In genomic region chr16:13986197-13986573, GRCm38 (mm10) we compare ENCODE assay signal across 10 mouse cellular contexts. TPM values are rescaled to one million over a fixed set of nuclear protein-coding genes. Genes with fewer than 3 reads are reported as not detected.
A peak's percentile ranks its signal among the peaks of the same experiment; 100 is the strongest.
DNase-seq lines count a peak whose midpoint lies in the region; ATAC-seq lines count a peak whose summit lies in the region.
"Had no signal": no experiment of that assay in that cellular context is flagged by ENCODE, and none has a peak within 500 bp of the region (broad histone marks: within the 10 kb centered on the region; RNA-seq: fewer than 3 reads in every experiment).

No protein-coding gene starts in this region.

- no peak overlapping the region for H3K27ac ChIP-seq in kidney, embryonic 16.5 days (ENCODE audit: low read length)
- H3K27ac ChIP-seq in embryonic facial prominence, embryonic 12.5 days: no peak overlapping the region
- peak overlapping the region; percentile 93 for H3K27ac ChIP-seq in hindbrain, embryonic 12.5 days
- H3K27ac ChIP-seq in midbrain, embryonic 12.5 days (replicated peaks): peak overlapping the region; percentile 84

- no peak for DNase-seq in kidney, postnatal 10 days
- DNase-seq in urinary bladder, postnatal 25 days (ENCODE audit: low spot score): no peak
- DNase-seq in kidney, postnatal 36 days: no peak
- no peak for DNase-seq in thymus, postnatal 4 days
- DNase-seq: lung, postnatal 4 days had no signal

- no peak overlapping the region for H3K9ac ChIP-seq in kidney, embryonic 16.5 days (replicated peaks; ENCODE audit: low read length)
- peak overlapping the region; percentile 52; the same call in 1 of the 2 replicates for H3K9ac ChIP-seq in embryonic facial prominence, embryonic 12.5 days
- H3K9ac ChIP-seq in hindbrain, embryonic 12.5 days: peak overlapping the region; percentile 80
- H3K9ac ChIP-seq in midbrain, embryonic 12.5 days (replicated peaks): peak overlapping the region; percentile 82

- H3K36me3 ChIP-seq in kidney, embryonic 16.5 days (ENCODE audit: insufficient read depth, low read length): no peaks in the 10 kb centered on the region
- no peaks in the 10 kb centered on the region for H3K36me3 ChIP-seq in embryonic facial prominence, embryonic 12.5 days
- no peaks in the 10 kb centered on the region for H3K36me3 ChIP-seq in hindbrain, embryonic 12.5 days
- no peaks in the 10 kb centered on the region for H3K36me3 ChIP-seq in midbrain, embryonic 12.5 days

- no peaks in the 10 kb centered on the region for H3K9me3 ChIP-seq in kidney, embryonic 16.5 days (ENCODE audit: low read length)
- no peaks in the 10 kb centered on the region for H3K9me3 ChIP-seq in embryonic facial prominence, embryonic 12.5 days
- H3K9me3 ChIP-seq in hindbrain, embryonic 12.5 days (replicated peaks): no peaks in the 10 kb centered on the region
- no peaks in the 10 kb centered on the region for H3K9me3 ChIP-seq in midbrain, embryonic 12.5 days

- H3K4me1 ChIP-seq in kidney, embryonic 16.5 days (ENCODE audit: insufficient read depth, low read length): peaks cover 9% of the 10 kb centered on the region; the same call in 1 of the 2 replicates
- H3K4me1 ChIP-seq in embryonic facial prominence, embryonic 12.5 days: 0 out of 2 replicates have a peak, but pooled peaks cover 3% of the 10 kb centered on the region
- peaks cover 12% of the 10 kb centered on the region for H3K4me1 ChIP-seq in hindbrain, embryonic 12.5 days
- peaks cover 7% of the 10 kb centered on the region for H3K4me1 ChIP-seq in midbrain, embryonic 12.5 days

- WGBS in kidney, embryonic 16.5 days: 66% methylated on average over 3 of the region's 3 CpGs
- WGBS in embryonic facial prominence, embryonic 12.5 days: 63% methylated on average over 3 of the region's 3 CpGs
- WGBS in hindbrain, embryonic 12.5 days: 57% methylated on average over 3 of the region's 3 CpGs
- 51% methylated on average over 3 of the region's 3 CpGs for WGBS in midbrain, embryonic 12.5 days

- H3K4me3 ChIP-seq in kidney, embryonic 16.5 days (ENCODE audit: low read length): peak overlapping the region; percentile 47
- peak overlapping the region; percentile 55 for H3K4me3 ChIP-seq in embryonic facial prominence, embryonic 12.5 days
- peak overlapping the region; percentile 64 for H3K4me3 ChIP-seq in hindbrain, embryonic 12.5 days
- H3K4me3 ChIP-seq in midbrain, embryonic 12.5 days: peak overlapping the region; percentile 62

- no peaks in the 10 kb centered on the region for H3K27me3 ChIP-seq in kidney, embryonic 16.5 days (ENCODE audit: insufficient read depth, low read length)
- no peaks in the 10 kb centered on the region for H3K27me3 ChIP-seq in embryonic facial prominence, embryonic 12.5 days
- no peaks in the 10 kb centered on the region for H3K27me3 ChIP-seq in hindbrain, embryonic 12.5 days
- no peaks in the 10 kb centered on the region for H3K27me3 ChIP-seq in midbrain, embryonic 12.5 days

- peak overlapping the region; percentile 69 for H3K4me2 ChIP-seq in kidney, embryonic 16.5 days (replicated peaks; ENCODE audit: low read depth, low read length)
- peak overlapping the region; percentile 81 for H3K4me2 ChIP-seq in embryonic facial prominence, embryonic 12.5 days (replicated peaks)
- H3K4me2 ChIP-seq in hindbrain, embryonic 12.5 days (replicated peaks): peak overlapping the region; percentile 63
- H3K4me2 ChIP-seq in midbrain, embryonic 12.5 days (replicated peaks): peak overlapping the region; percentile 65

- ATAC-seq in kidney, embryonic 16.5 days (ENCODE audit: low FRiP score, low TSS enrichment): no peak
- no peak for ATAC-seq in embryonic facial prominence, embryonic 12.5 days (ENCODE audit: insufficient number of reproducible peaks, insufficient read depth, low FRiP score, low TSS enrichment)
- peak; percentile 63; the same call in 1 of the 2 replicates for ATAC-seq in hindbrain, embryonic 12.5 days (ENCODE audit: low FRiP score)
- ATAC-seq in midbrain, embryonic 12.5 days (ENCODE audit: low FRiP score, low read depth): peak; percentile 48; the same call in 1 of the 2 replicates

RNA-seq across cellular contexts. Expression of gene 2900011O08Rik, which starts 0.2 kb away (rescaled TPM):
- polyA plus RNA-seq in kidney, embryonic 16.5 days (2015; fragmentation: Nextera tagmentation; extraction: Ambion mirVana): 1.7 and 2.2 TPM in 2 replicates
- 10.6 and 12.6 TPM in 2 replicates for polyA plus RNA-seq in embryonic facial prominence, embryonic 12.5 days (2016; fragmentation: Nextera tagmentation; extraction: Ambion mirVana)
- polyA plus RNA-seq in hindbrain, embryonic 12.5 days (2016; fragmentation: Nextera tagmentation; extraction: Ambion mirVana): 52.8 and 54.4 TPM in 2 replicates
- 40.8 and 43.4 TPM in 2 replicates for polyA plus RNA-seq in midbrain, embryonic 12.5 days (2016; fragmentation: Nextera tagmentation; extraction: Ambion mirVana)
- polyA plus RNA-seq: spleen, adult 2 months had no signal

RNA-seq across cellular contexts. Expression of gene Ifitm7, which starts 0.5 kb away (rescaled TPM):
- polyA plus RNA-seq in kidney, embryonic 16.5 days (2015; fragmentation: Nextera tagmentation; extraction: Ambion mirVana): 0.20 TPM in 1 of 2 replicates, not detected in the other
- 0.24 and 0.50 TPM in 2 replicates for polyA plus RNA-seq in embryonic facial prominence, embryonic 12.5 days (2016; fragmentation: Nextera tagmentation; extraction: Ambion mirVana)
- polyA plus RNA-seq in hindbrain, embryonic 12.5 days (2016; fragmentation: Nextera tagmentation; extraction: Ambion mirVana): 0.49 and 0.78 TPM in 2 replicates
- polyA plus RNA-seq in midbrain, embryonic 12.5 days (2016; fragmentation: Nextera tagmentation; extraction: Ambion mirVana): 0.92 and 1.6 TPM in 2 replicates

Comparison
In these comparisons a context has a peak if more than half of its experiments do, and no peak if none do; other contexts are left out.
1. ATAC-seq: peak in hindbrain, embryonic 12.5 days (single experiment) and midbrain, embryonic 12.5 days (single experiment); none in kidney, embryonic 16.5 days (single experiment) and embryonic facial prominence, embryonic 12.5 days (single experiment).
2. H3K27ac ChIP-seq: peak in hindbrain, embryonic 12.5 days (single experiment) and midbrain, embryonic 12.5 days (single experiment); none in kidney, embryonic 16.5 days (single experiment) and embryonic facial prominence, embryonic 12.5 days (single experiment).
3. Peak in every context shown above with its lines, with median percentiles within 50 percentile points of each other: H3K4me2 ChIP-seq and H3K4me3 ChIP-seq.